Mouse (Mus musculus) C2C12 (cell line): ENCODE results near the gene Lrp2. TPM values are rescaled to one million over a fixed set of nuclear protein-coding genes. Genes with fewer than 3 reads are reported as not detected.

Experiments
- H3K27me3 ChIP-seq: one replicate; pipeline ENCODE4 v1.6.1; 2011; ENCODE audit not compliant: control insufficient read depth, insufficient read depth, insufficient read length
- H3K36me3 ChIP-seq: one replicate; pipeline ENCODE4 v1.6.1; 2011; ENCODE audit not compliant: control insufficient read depth, insufficient read depth
- H3K4me3 ChIP-seq: one replicate; pipeline ENCODE4 v1.5.1; 2011; ENCODE audit warnings: mild to moderate bottlenecking, control low read depth; ENCODE audit not compliant: poor library complexity, insufficient read depth, severe bottlenecking
- H3K79me2 ChIP-seq: one replicate; pipeline ENCODE4 v1.6.1; 2011; ENCODE audit not compliant: control insufficient read depth, insufficient read depth
- H3K79me3 ChIP-seq: one replicate; pipeline ENCODE4 v1.6.1; 2011; ENCODE audit warnings: low read depth, control low read depth
- H3ac ChIP-seq: one replicate; pipeline ENCODE3; 2011; ENCODE audit warnings: low read depth; ENCODE audit not compliant: control insufficient read depth, insufficient read length
- CEBPB ChIP-seq: IDR thresholded peaks from one replicate; pipeline ENCODE4 v1.6.1; 2011; ENCODE audit warnings: low read depth, mild to moderate bottlenecking, control low read depth, moderate library complexity
- CTCF ChIP-seq: IDR thresholded peaks from one replicate; pipeline ENCODE4 v1.5.1; 2011; ENCODE audit not compliant: control insufficient read depth, insufficient read depth, insufficient read length
- FOSL1 ChIP-seq: IDR thresholded peaks from one replicate; pipeline ENCODE4 v1.8.0; 2011; ENCODE audit warnings: mild to moderate bottlenecking, low read length; ENCODE audit not compliant: poor library complexity, insufficient read depth, severe bottlenecking
- MAX ChIP-seq: IDR thresholded peaks from one replicate; pipeline ENCODE4 v1.6.1; 2011; ENCODE audit warnings: mild to moderate bottlenecking, control low read depth
- MYOD1 ChIP-seq: IDR thresholded peaks from one replicate; pipeline ENCODE4 v1.6.1; 2011; ENCODE audit warnings: low read depth; ENCODE audit not compliant: control insufficient read depth, insufficient read length
- MYOG ChIP-seq: IDR thresholded peaks from one replicate; pipeline ENCODE4 v1.6.1; 2011; ENCODE audit not compliant: control insufficient read depth, insufficient read length; ENCODE audit errors: extremely low read depth
- USF1 ChIP-seq: IDR thresholded peaks from one replicate; pipeline ENCODE4 v1.6.1; 2011; ENCODE audit warnings: low read depth, mild to moderate bottlenecking, control low read depth, moderate library complexity
- polyA plus RNA-seq: library from polyadenylated mRNA; unstranded; fragments of >200 nt; fragmentation: generic; extraction: Trizol; gene quantifications from one replicate; pipeline ENCODE4 v1.2.1, GENCODE M21; 2012; ENCODE audit warnings: missing spikeins

The Lrp2 gene
- polyA plus RNA-seq, 1 experiment, result 0.68 TPM

- TF ChIP-seq MAX, result no peak
- no peak for TF ChIP-seq CEBPB
- no peak for TF ChIP-seq USF1
- no peak for TF ChIP-seq MYOD1
- TF ChIP-seq CTCF, result no peak
- TF ChIP-seq MYOG, result no peak
- TF ChIP-seq FOSL1, result no peak
- Histone ChIP-seq H3K36me3 (no peaks in the 10 kb centered on the region), H3K27me3 (no peaks in the 10 kb centered on the region), H3K4me3 (no peak overlapping the region), H3ac (no peak overlapping the region), H3K79me3 (no peaks in the 10 kb centered on the region), H3K79me2 (no peaks in the 10 kb centered on the region)
Observed at GRCm38 (mm10) chr2:69376780-69377179, 209.1 kb downstream of the Lrp2 start.

Other genes starting within 250 kb of the Lrp2 start
- gene Abcb11, start 243.4 kb downstream of the Lrp2 start, polyA plus RNA-seq, result 0.02 TPM
- gene Dhrs9, start 205.6 kb downstream of the Lrp2 start, polyA plus RNA-seq, result 0.97 TPM
- 3.1 TPM for gene Bbs5, start 61.1 kb upstream of the Lrp2 start, polyA plus RNA-seq
- gene Klhl41, start 84.1 kb upstream of the Lrp2 start, polyA plus RNA-seq, result 0.88 TPM
- 4.7 TPM for gene Fastkd1, start 127.5 kb upstream of the Lrp2 start, polyA plus RNA-seq
- gene Ppig, start 136.5 kb upstream of the Lrp2 start, polyA plus RNA-seq, result 6.5 TPM
- 0.26 TPM for gene Ccdc173, start 203.5 kb upstream of the Lrp2 start, polyA plus RNA-seq
- 9.0 TPM for gene Phospho2, start 203.6 kb upstream of the Lrp2 start, polyA plus RNA-seq
- 1.0 TPM for gene Klhl23, start 235.9 kb upstream of the Lrp2 start, polyA plus RNA-seq